Mouse (Mus musculus): ENCODE data around the gene Vma21.

Gene Vma21

GRCm38 (mm10) chrX:71815631-71816345 is at the start of gene Vma21:
Vma21 (plus strand) TSS chrX:71815924.
- peak; percentile 6 for DNase-seq (ENCODE audit: low read depth, low spot score)

- DNase-seq (ENCODE audit: low read depth, low spot score): no peak
These were observed 47.8 kb upstream of the Vma21 start for GRCm38 (mm10) chrX:71767909-71768308.

- DNase-seq (ENCODE audit: low read depth, low spot score): no peak
These were observed 24.6 kb upstream of the Vma21 start for GRCm38 (mm10) chrX:71791106-71791505.

GRCm38 (mm10) chrX:71797766-71798165 is 18.0 kb upstream of the Vma21 start:
- no peak for DNase-seq (ENCODE audit: low read depth, low spot score)

GRCm38 (mm10) chrX:71798883-71799282 is 16.8 kb upstream of the Vma21 start:
- peak; percentile 33 for DNase-seq (ENCODE audit: low read depth, low spot score)

- peak; percentile 59 for DNase-seq (ENCODE audit: low read depth, low spot score)
These were observed 3.5 kb upstream of the Vma21 start for GRCm38 (mm10) chrX:71811966-71812835.

- DNase-seq (ENCODE audit: low read depth, low spot score): peak; percentile 93
These were observed 705 bp downstream of the Vma21 start for GRCm38 (mm10) chrX:71816401-71816857.

GRCm38 (mm10) chrX:71816931-71817361 is 1.2 kb downstream of the Vma21 start:
- DNase-seq (ENCODE audit: low read depth, low spot score): no peak

- DNase-seq (ENCODE audit: low read depth, low spot score): no peak
These were observed 23.2 kb downstream of the Vma21 start for GRCm38 (mm10) chrX:71838911-71839310.

- DNase-seq (ENCODE audit: low read depth, low spot score): no peak
These were observed 31.0 kb downstream of the Vma21 start for GRCm38 (mm10) chrX:71846696-71847095.

GRCm38 (mm10) chrX:71853798-71854197 is 38.1 kb downstream of the Vma21 start:
- DNase-seq (ENCODE audit: low read depth, low spot score): no peak

Measured in ZHBTc4 (cell line).